Mouse (Mus musculus) liver, adult 2 months (tissue): ENCODE measurements around the gene Gm2916.
"Not testable (repeated sequence)": the region's sequence is repeated elsewhere in the genome, so short reads cannot be mapped to it uniquely, and the experiment has no call there.

Experiments
- CTCF ChIP-seq: fragments of 200-500 bp; IDR thresholded peaks from 2 replicates; pipeline ENCODE4 v1.5.1; 2011; ENCODE audit warnings: low read depth, low read length, control low read depth
- POLR2A ChIP-seq: fragments of 200-500 bp; IDR thresholded peaks from 2 replicates; pipeline ENCODE4 v1.6.1; 2011; ENCODE audit warnings: low read length, control low read depth; ENCODE audit not compliant: insufficient read depth; ENCODE audit errors: extremely low read depth

DNA sequence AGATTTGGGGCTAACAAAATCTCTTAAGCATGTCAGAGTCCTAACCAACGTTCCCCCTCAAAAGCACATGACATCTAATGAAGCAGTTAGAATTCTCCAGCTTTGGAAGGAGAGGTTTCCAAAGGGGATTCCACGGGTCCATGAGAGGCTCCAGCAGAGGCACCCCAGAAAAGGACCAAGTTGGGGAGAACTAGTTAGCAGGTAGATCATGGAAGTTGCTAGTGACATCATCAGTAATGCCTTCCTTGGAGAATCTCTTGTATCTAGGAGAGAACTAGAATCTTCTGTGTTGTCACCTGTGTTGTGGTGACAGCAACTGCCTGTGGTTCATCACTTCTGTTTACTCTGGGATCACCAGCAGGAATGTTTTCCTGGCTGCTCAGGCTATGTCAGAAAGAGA is 47.5 kb downstream of the Gm2916 start, which contains the start of gene Gm3029:
- not testable (repeated sequence) for TF ChIP-seq POLR2A, CTCF
